Mouse (Mus musculus): Measurements from ENCODE around the gene Zfp653.

The Zfp653 gene

GRCm38 (mm10) chr9:22069881-22070553, 1.2 kb downstream of the Zfp653 start:
- DNase-seq (ENCODE audit: low spot score): no peak

DNA sequence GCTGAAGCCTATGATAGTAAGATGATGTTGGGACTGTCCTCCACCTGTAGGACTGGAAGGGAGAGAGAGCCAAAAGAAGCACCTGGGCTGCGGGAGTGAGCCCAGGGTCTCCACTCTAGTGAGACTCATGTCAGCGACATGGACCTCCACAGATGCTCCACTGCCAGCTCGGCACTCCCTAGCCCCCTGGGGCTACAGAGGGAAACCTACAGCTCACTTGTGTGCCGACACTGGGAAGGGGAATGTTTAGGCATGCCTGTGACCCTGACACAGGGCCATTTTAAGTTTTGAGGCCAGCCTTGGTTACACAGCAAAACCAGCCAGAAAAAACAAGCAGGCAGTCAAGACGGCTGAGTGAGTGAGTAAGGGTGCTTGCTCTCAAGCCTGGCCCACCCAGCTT, 4.0 kb downstream of the Zfp653 start:
- DNase-seq (ENCODE audit: low spot score): no peak

DNA sequence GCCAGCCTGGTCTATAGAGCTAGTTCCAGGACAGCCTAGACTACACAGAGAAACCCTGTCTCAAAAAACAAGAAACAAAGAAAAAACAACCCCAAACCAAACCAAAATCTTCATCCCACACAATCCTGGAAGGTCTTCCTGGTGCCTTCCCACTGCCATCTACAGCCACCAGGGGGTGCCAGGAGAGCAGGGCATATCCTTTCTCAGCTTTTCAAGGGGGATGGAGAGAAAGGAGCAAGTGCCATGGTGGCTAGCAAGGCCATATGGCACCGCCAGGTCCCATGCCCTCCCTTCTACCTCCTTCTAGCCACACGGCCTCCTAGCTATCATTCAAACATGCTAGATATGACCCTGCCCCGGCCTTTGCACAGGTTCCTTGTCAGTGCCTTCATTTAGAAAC, 4.7 kb downstream of the Zfp653 start:
- DNase-seq (ENCODE audit: low spot score): peak; percentile 67

GRCm38 (mm10) chr9:22065642-22066041, 5.5 kb downstream of the Zfp653 start:
- DNase-seq (ENCODE audit: low spot score): no peak

- DNase-seq (ENCODE audit: low spot score): no peak
Observed at GRCm38 (mm10) chr9:22064341-22064740, 6.8 kb downstream of the Zfp653 start.

DNA sequence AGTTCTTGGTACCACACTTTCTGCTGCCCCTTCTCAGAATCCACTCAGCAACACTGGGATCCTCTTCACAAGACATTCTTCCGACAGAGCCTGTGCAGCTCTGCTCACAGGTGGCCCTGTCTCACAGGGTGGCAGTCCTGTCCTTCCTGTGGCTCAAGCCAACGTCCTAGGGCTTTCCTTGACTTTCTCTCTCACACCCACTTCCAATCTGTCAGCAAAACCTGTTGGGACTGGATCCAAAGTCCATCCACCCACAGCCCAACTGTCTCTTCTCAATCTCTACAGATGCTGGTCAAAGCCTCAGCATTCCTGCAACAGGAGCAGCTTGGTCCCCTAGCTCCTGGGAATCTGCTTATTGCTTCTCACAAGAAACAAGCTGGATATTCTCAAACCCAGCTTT, 9.8 kb downstream of the Zfp653 start:
- DNase-seq (ENCODE audit: low spot score): no peak

GRCm38 (mm10) chr9:22058011-22058424, 13.2 kb downstream of the Zfp653 start:
- peak; percentile 22 for DNase-seq (ENCODE audit: low spot score)

- no peak for DNase-seq (ENCODE audit: low spot score)
Observed at GRCm38 (mm10) chr9:22057031-22057517, 14.1 kb downstream of the Zfp653 start.

DNA sequence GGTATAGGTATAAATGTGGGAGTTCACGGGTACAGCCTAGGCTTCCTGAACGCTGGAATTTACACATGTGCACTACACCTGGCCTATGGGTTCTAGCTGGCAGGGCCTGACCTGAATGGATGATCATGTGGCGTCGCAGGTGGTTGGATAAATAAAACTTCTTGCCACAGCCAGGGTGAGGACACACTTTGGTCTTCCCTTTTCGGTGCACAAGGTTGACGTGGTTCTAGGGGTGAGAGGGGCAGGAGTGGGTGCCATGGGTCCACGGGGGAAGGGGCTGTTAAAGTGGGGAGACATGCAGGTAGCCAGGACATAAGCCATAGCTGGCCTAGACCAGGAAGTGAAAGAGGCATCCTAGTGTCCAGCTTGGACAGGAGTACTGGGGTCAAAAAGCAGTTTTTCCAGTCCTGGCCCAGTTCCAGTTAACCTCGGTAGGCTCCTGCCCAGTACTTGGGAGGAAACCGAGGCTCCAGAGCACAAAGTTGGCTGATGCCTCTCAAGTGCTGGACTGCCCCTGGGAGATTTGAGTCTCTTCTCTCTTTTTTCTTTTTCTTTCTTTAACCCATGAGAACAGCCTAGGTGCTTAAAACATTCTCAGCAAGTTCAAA, 14.8 kb downstream of the Zfp653 start:
- DNase-seq (ENCODE audit: low spot score): no peak

DNA sequence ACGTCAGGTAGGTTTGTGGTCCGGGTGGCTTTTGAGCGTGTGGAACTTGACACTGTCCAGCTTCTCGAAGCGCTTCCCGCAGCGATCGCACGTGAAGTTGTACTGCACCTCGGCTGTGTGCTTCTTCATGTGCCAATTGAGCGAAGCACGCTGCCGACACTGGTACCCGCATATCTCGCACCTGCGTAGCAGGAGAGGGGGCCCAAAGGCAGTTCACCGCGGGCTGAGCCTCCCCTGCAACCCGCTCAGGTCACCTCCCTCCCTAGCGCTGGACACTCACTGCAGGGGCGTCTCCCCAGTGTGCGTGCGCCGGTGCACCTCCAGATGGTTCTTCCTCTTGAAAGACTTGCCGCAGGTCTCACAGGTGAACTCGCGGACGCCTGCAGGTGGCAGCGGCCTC, 15.5 kb downstream of the Zfp653 start:
- no peak for DNase-seq (ENCODE audit: low spot score)

GRCm38 (mm10) chr9:22054411-22055076, 16.6 kb downstream of the Zfp653 start:
- DNase-seq (ENCODE audit: low spot score): no peak

DNA sequence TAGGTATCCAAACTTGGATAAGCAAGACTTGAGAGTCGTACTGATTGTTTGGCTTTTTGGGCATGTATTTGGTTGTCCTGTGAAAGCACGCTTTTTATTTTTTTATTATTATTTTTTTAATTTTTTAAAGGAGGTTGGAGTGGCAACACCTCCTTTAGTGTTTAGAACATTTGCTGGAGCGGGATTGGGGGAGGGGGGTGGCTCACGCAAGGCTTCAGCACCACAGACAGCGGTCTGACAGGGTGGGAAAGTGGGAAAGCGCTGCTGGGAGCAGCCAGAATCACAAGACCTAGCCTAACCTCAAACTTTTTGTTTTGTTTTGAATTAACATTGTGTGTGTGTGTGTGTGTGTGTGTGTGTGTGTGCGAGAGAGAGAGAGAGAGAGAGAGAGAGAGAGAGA, 17.5 kb downstream of the Zfp653 start:
- DNase-seq (ENCODE audit: low spot score): no peak

GRCm38 (mm10) chr9:22051958-22052254, 19.3 kb downstream of the Zfp653 start, which contains the start of gene Elavl3:
Elavl3 (minus strand) TSS chr9:22052023.
- no peak for DNase-seq (ENCODE audit: low spot score)

DNA sequence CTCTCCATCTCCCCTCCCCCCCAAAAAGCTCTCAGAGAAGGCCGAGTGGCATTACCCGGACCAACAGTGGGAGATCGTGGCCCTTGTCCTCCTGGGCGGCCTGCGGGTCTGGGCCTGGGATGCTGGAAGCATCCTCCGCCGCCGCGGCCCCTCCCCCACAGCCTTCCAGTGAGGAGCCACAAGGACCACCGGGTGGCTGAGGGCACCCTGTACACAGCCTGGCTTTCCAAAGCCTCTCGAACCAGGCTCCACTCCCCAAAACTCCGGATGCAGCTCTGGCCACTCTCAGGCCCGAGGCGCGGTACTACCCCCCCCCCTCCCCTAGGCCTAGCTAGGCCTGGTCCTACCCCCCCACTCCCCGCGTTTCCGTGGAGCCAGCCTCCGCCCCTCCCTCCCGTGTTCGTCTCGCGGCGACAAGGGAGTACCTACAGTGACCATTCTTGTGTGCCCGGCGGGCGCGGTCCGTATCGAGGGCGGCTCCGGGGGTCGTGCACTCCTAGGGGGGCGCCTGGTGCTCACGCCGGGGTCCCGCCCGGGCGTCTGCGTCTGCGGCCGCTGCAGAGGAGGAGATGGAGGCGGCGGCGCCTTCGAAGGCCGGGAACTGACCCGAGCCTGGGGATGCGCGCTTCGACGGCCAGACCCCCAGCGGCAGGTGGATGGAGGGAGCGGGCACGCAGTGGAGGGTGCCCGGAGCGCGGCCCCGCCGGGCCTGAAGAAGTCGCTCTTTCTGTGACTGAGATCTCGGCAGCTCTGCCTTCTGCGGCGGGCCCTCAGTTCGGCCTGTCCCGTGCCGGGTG, 19.8 kb downstream of the Zfp653 start:
- DNase-seq (ENCODE audit: low spot score): no peak

DNA sequence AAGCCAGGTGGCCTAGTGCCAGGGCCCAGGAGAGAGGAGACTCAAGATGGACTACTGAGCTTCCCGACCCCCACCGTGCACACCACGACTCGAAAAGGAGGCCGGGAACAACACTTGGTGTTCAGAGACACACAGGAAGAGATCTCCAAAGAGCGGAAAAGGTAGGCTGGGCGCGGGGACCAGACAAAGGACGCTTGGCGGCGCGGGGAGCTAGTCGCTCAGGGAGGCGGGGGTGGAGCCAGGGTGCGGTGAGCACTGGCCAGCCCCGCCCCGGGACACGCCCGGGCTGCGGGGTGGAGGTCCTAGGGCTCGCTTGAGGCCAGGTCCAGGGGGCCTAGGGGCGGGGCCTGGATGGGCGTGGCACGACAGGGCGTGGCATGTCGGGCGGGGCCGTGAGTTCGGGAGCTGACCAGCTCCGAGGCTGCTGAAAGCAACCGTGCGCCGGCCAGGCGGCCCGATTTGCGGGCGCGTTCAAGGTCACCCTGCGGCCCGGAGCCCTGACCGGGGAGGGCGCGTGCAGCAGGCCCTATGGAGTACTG, 20.8 kb downstream of the Zfp653 start:
- no peak for DNase-seq (ENCODE audit: low spot score)

GRCm38 (mm10) chr9:22049721-22050270, 21.4 kb downstream of the Zfp653 start:
- DNase-seq (ENCODE audit: low spot score): no peak

GRCm38 (mm10) chr9:22049315-22049714, 21.9 kb downstream of the Zfp653 start:
- DNase-seq (ENCODE audit: low spot score): no peak

- DNase-seq (ENCODE audit: low spot score): no peak
Observed at GRCm38 (mm10) chr9:22047329-22047728, 23.8 kb downstream of the Zfp653 start.

DNA sequence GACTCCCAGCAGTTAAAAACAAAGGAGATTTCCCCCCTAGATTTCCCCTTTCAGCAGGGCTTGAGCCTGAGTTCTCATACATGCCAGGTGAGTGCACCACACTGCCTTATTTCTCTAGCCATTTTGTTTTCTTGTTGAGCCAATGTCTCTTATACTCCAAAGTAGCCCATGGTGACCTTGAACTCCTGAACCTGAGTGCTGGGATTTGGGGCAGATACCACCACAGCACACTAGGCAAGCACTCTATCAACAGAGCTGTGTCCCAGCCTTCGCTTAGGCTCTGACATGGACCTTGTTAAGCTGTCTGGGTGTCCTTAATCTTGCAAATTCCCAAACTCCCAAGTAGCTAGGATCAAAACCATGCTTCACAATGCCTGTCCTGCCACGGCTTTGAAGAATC, 29.3 kb downstream of the Zfp653 start:
- DNase-seq (ENCODE audit: low spot score): no peak

- DNase-seq (ENCODE audit: low spot score): no peak
Observed at GRCm38 (mm10) chr9:22037826-22038225, 33.4 kb downstream of the Zfp653 start.

DNA sequence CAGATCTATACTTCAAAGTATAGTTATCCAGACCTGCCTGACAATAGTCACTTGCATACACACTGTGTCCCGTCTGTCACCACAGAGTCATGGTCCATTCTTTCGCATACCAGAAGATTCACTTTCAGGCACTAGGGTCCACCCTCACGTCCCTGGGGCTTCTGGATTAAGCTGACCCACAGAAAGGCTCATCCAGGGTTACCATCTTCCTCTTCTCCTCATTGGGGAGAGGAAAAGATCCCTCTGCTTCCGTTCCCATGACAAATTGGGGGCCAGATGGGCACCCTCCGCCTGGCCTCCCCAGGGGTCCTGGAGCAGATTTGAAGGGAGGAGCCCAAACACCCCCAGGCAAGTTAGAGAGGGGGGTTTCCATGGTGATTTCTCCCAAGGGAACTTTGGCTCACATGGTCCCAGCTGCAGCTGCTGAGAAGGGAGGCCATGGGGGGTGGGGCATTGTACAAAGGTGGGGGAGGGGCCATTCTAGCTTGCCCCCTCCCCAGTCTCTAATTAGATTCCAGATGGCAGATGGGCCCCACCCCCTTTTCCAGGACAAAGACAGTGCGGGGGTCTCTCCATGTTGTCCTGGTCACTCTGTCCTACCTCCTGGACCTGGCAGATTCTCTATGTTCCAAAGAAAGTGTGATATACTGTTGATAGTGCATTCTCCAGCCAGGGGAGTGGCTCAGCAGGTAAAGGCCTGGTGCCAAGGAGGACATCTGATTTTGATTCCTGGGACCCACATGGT, 35.7 kb downstream of the Zfp653 start:
- no peak for DNase-seq (ENCODE audit: low spot score)

All from adipocyte (in vitro differentiated cells).